24 mouse cellular contexts compared by ENCODE assay signal in the genomic region with DNA sequence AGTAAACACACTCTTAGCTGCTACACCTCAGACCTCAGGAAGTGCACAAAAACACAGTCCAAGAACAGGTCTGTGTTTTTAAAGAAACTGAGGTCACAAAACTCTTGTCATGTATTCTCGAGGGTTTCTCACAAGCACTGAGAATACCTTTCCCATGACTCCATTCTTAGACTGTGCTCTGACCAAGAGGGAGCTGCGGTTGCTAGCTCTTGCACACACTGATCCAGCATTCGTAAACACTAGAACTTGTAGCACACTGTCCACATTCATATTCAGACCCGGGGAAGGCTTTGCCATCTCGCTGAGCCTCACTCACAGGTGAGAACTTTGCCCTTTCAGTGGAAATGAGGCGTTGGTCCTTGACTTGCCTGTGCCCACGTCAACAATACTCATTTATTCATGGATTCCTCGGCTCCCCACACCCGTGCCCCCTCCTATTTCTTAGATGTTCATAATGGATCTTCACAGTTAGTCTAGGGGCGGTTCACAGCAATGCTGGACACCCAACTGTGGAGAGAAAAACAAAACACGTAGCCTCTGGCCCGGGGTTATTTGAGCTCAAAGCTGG.
DNase-seq lines count a peak whose midpoint lies in the region; ATAC-seq and TF ChIP-seq lines count a peak whose summit lies in the region.
"Had no signal": no experiment of that assay in that cellular context is flagged by ENCODE, and none has a peak within 500 bp of the region (broad histone marks: within the 10 kb centered on the region; RNA-seq: fewer than 3 reads in every experiment).

No protein-coding gene starts in this region.

- no peak overlapping the region; the same call in 1 of the 2 replicates for H3K4me2 ChIP-seq in limb, embryonic 12.5 days
- no peak overlapping the region for H3K4me2 ChIP-seq in hindbrain, postnatal 0 days (ENCODE audit: low read depth, low read length)
- H3K4me2 ChIP-seq: embryonic facial prominence, embryonic 13.5 days; heart, embryonic 15.5 days; intestine, embryonic 15.5 days; liver, embryonic 15.5 days; lung, embryonic 15.5 days; stomach, embryonic 15.5 days had no signal

- H3K9ac ChIP-seq in limb, embryonic 12.5 days (replicated peaks) = no peak overlapping the region
- no peak overlapping the region for H3K9ac ChIP-seq in hindbrain, postnatal 0 days (replicated peaks; ENCODE audit: low read length)
- H3K9ac ChIP-seq: embryonic facial prominence, embryonic 13.5 days; heart, embryonic 15.5 days; intestine, embryonic 15.5 days; liver, embryonic 15.5 days; lung, embryonic 15.5 days; stomach, embryonic 15.5 days had no signal

- H3K27me3 ChIP-seq in kidney, adult 2 months (replicated peaks; ENCODE audit: control insufficient read depth, insufficient read depth, low read length) = no peaks in the 10 kb centered on the region
- peaks cover 33% of the 10 kb centered on the region for H3K27me3 ChIP-seq in limb, embryonic 12.5 days
- peaks cover 97% of the 10 kb centered on the region for H3K27me3 ChIP-seq in limb, embryonic 10.5 days (ENCODE audit: low read depth, poor library complexity, severe bottlenecking)
- peaks cover 16% of the 10 kb centered on the region; the same call in 1 of the 2 replicates for H3K27me3 ChIP-seq in hindbrain, postnatal 0 days (ENCODE audit: insufficient read depth, low read length)
- H3K27me3 ChIP-seq: intestine, embryonic 15.5 days; stomach, embryonic 15.5 days had no signal

- H3K4me1 ChIP-seq in kidney, adult 2 months (ENCODE audit: control insufficient read depth, insufficient read depth, low read length) = peaks cover 3% of the 10 kb centered on the region; the same call in 1 of the 2 replicates
- peaks cover 5% of the 10 kb centered on the region; the same call in 1 of the 2 replicates for H3K4me1 ChIP-seq in limb, embryonic 12.5 days (replicated peaks)
- peaks cover 9% of the 10 kb centered on the region for H3K4me1 ChIP-seq in limb, embryonic 10.5 days
- H3K4me1 ChIP-seq in cortical plate, adult 2 months (ENCODE audit: control insufficient read depth, insufficient read depth, low read length) = peaks cover 2% of the 10 kb centered on the region; the same call in 1 of the 2 replicates
- no peaks in the 10 kb centered on the region for H3K4me1 ChIP-seq in hindbrain, postnatal 0 days (ENCODE audit: insufficient read depth, low read length)
- H3K4me1 ChIP-seq: heart, embryonic 10.5 days; heart, embryonic 15.5 days; intestine, embryonic 15.5 days; liver, embryonic 15.5 days; lung, embryonic 15.5 days; stomach, embryonic 15.5 days had no signal

- H3K9me3 ChIP-seq in limb, embryonic 12.5 days = no peaks in the 10 kb centered on the region
- no peaks in the 10 kb centered on the region for H3K9me3 ChIP-seq in limb, embryonic 10.5 days (replicated peaks)
- no peaks in the 10 kb centered on the region for H3K9me3 ChIP-seq in hindbrain, postnatal 0 days (ENCODE audit: low read length)
- H3K9me3 ChIP-seq: embryonic facial prominence, embryonic 13.5 days; heart, embryonic 10.5 days; heart, embryonic 15.5 days; intestine, embryonic 15.5 days; liver, embryonic 15.5 days; lung, embryonic 15.5 days; stomach, embryonic 15.5 days had no signal

- 28% methylated on average over 12 of the region's 12 CpGs for WGBS in kidney, adult 2 months
- WGBS in limb, embryonic 12.5 days = 46% methylated on average over 12 of the region's 12 CpGs
- 62% methylated on average over 12 of the region's 12 CpGs for WGBS in limb, embryonic 10.5 days
- 54% methylated on average over 12 of the region's 12 CpGs for WGBS in hindbrain, postnatal 0 days

- H3K27ac ChIP-seq in kidney, adult 2 months (ENCODE audit: insufficient read depth, low read depth, low read length) = peak overlapping the region; percentile 71
- peak overlapping the region; percentile 45 for H3K27ac ChIP-seq in limb, embryonic 12.5 days
- no peak overlapping the region for H3K27ac ChIP-seq in limb, embryonic 10.5 days
- peak overlapping the region; percentile 3 for H3K27ac ChIP-seq in cortical plate, adult 2 months (ENCODE audit: insufficient read depth, low read length)
- H3K27ac ChIP-seq in hindbrain, postnatal 0 days = no peak overlapping the region
- H3K27ac ChIP-seq: embryonic facial prominence, embryonic 13.5 days; heart, embryonic 10.5 days; heart, embryonic 15.5 days; intestine, embryonic 15.5 days; liver, embryonic 15.5 days; lung, embryonic 15.5 days; stomach, embryonic 15.5 days had no signal

- no peaks in the 10 kb centered on the region for H3K36me3 ChIP-seq in kidney, adult 2 months (ENCODE audit: control insufficient read depth, insufficient read depth, low read length)
- H3K36me3 ChIP-seq in limb, embryonic 12.5 days = no peaks in the 10 kb centered on the region
- no peaks in the 10 kb centered on the region for H3K36me3 ChIP-seq in limb, embryonic 10.5 days
- H3K36me3 ChIP-seq in hindbrain, postnatal 0 days (ENCODE audit: insufficient read depth, low read length) = no peaks in the 10 kb centered on the region
- H3K36me3 ChIP-seq: embryonic facial prominence, embryonic 13.5 days; heart, embryonic 10.5 days; heart, embryonic 15.5 days; intestine, embryonic 15.5 days; liver, embryonic 15.5 days; lung, embryonic 15.5 days; stomach, embryonic 15.5 days had no signal

- peak; percentile 61 for DNase-seq in kidney, adult 2 months
- DNase-seq in kidney, postnatal 4 days = no peak
- DNase-seq in limb, embryonic 10.5 days (ENCODE audit: low spot score) = no peak
- DNase-seq in kidney, postnatal 36 days = peak; percentile 13 to 30
- DNase-seq in hindbrain, postnatal 0 days (ENCODE audit: low spot score) = no peak
- DNase-seq: adrenal gland, postnatal 10 days; cerebellum, adult 9-10 months; cerebellum, postnatal 36 days; embryo, embryonic 11 days; gastrocnemius, postnatal 14 days; layer of hippocampus, adult 9-11 months; midbrain, embryonic 14.5 days; right cerebral cortex, postnatal 25 days had no signal

- no peak for ATAC-seq in limb, embryonic 12.5 days (ENCODE audit: insufficient number of reproducible peaks, insufficient read depth, low FRiP score, low TSS enrichment, low read depth)
- no peak for ATAC-seq in hindbrain, postnatal 0 days
- ATAC-seq: hindbrain, embryonic 16.5 days; intestine, embryonic 15.5 days; Patski had no signal

- no peak for TF ChIP-seq POLR2A in kidney, adult 2 months (IDR thresholded peaks at IDR 0.05; ENCODE audit: low read depth, low read length)
- no peak for TF ChIP-seq POLR2A in cortical plate, adult 2 months (IDR thresholded peaks at IDR 0.05; ENCODE audit: extremely low read depth, insufficient read depth, low read length)

- no peak for TF ChIP-seq CTCF in kidney, adult 2 months (conservative IDR thresholded peaks at IDR 0.05; ENCODE audit: insufficient read depth, insufficient read length, low read depth, low read length)
- no peak for TF ChIP-seq CTCF in cortical plate, adult 2 months (IDR thresholded peaks at IDR 0.05; ENCODE audit: extremely low read depth, insufficient read depth, low read length)
- TF ChIP-seq CTCF in hindbrain, postnatal 0 days (IDR thresholded peaks at IDR 0.05; ENCODE audit: low read depth) = no peak

- no peak overlapping the region for H3K4me3 ChIP-seq in kidney, adult 2 months (ENCODE audit: insufficient read depth, low read depth, low read length)
- H3K4me3 ChIP-seq in limb, embryonic 12.5 days (replicated peaks) = no peak overlapping the region
- H3K4me3 ChIP-seq in limb, embryonic 10.5 days = no peak overlapping the region
- no peak overlapping the region for H3K4me3 ChIP-seq in cortical plate, adult 2 months (ENCODE audit: insufficient read depth, low read length)
- no peak overlapping the region for H3K4me3 ChIP-seq in hindbrain, postnatal 0 days (ENCODE audit: low read length)
- H3K4me3 ChIP-seq: embryonic facial prominence, embryonic 13.5 days; heart, embryonic 10.5 days; heart, embryonic 15.5 days; intestine, embryonic 15.5 days; liver, embryonic 15.5 days; lung, embryonic 15.5 days; stomach, embryonic 15.5 days had no signal

Comparison
In these comparisons a context has a peak if more than half of its experiments do, and no peak if none do; other contexts are left out.
1. DNase-seq: peak in kidney, adult 2 months (single experiment) and kidney, postnatal 36 days (2 of 2); none in kidney, postnatal 4 days (0 of 2), limb, embryonic 10.5 days (single experiment) and hindbrain, postnatal 0 days (single experiment).
2. H3K27ac ChIP-seq: peak in kidney, adult 2 months (single experiment), limb, embryonic 12.5 days (single experiment) and cortical plate, adult 2 months (single experiment); none in limb, embryonic 10.5 days (single experiment) and hindbrain, postnatal 0 days (single experiment).